Mouse (Mus musculus) heart, postnatal 0 days (tissue): Measurements from ENCODE around the gene Psme2.
A peak's percentile ranks its signal among the peaks of the same experiment; 100 is the strongest.

Experiments used
- CTCF ChIP-seq: IDR thresholded peaks from 2 replicates; pipeline ENCODE4 v1.5.1; 2016; ENCODE audit warnings: antibody characterized with exemption, control low read depth, low read depth
- EP300 ChIP-seq: IDR thresholded peaks from 2 replicates; pipeline ENCODE4 v1.6.1; 2016; ENCODE audit warnings: antibody characterized with exemption, low read depth

DNA sequence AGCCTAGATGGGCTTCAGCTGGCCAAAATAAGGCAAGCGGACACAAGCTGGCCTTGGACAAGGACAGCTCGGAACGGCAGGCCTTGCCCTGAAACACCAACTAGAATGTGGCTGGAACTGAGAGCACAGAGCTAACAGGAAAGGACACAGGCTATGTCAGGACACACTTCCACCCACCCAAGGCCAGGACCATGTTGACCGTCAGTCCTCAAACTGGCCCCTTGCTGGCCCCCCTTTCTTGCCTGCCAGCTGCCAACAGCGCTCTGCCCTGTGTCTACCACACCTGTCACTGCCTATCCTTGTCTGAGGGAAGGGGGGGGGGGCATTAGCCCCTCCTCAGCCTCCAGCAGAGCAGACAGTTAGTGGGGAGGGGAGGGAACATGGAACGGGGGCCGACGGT is 15.6 kb downstream of the Psme2 start, which contains the start of gene Fitm1:
- TF ChIP-seq CTCF (no peak), EP300 (peak; percentile 66; the same call in 1 of the 2 replicates)
